In genomic region chr2:62331913-62332312, GRCm38 (mm10) we compare ENCODE assay signal across 19 mouse cellular contexts.
DNase-seq lines count a peak whose midpoint lies in the region; ATAC-seq and TF ChIP-seq lines count a peak whose summit lies in the region.
"Had no signal": no experiment of that assay in that cellular context is flagged by ENCODE, and none has a peak within 500 bp of the region (broad histone marks: within the 10 kb centered on the region; RNA-seq: fewer than 3 reads in every experiment).

No protein-coding gene starts in this region.

- peak; percentile 28; the same call in 1 of the 2 replicates for ATAC-seq in forebrain, postnatal 0 days
- ATAC-seq in forebrain, embryonic 11.5 days (replicated peaks; ENCODE audit: low FRiP score), result no peak
- ATAC-seq in intestine, postnatal 0 days, result no peak

- 25% methylated on average over 4 of the region's 4 CpGs for whole genome bisulfite sequencing in forebrain, postnatal 0 days
- 72% methylated on average over 4 of the region's 4 CpGs for WGBS in forebrain, embryonic 11.5 days
- WGBS in intestine, postnatal 0 days, result 75% methylated on average over 4 of the region's 4 CpGs

- H3K9ac ChIP-seq in forebrain, postnatal 0 days, result no peak overlapping the region
- no peak overlapping the region for H3K9ac ChIP-seq in forebrain, embryonic 11.5 days (ENCODE audit: low read length)
- H3K9ac ChIP-seq in intestine, postnatal 0 days (ENCODE audit: low read depth, low read length), result no peak overlapping the region

- no peaks in the 10 kb centered on the region for H3K9me3 ChIP-seq in forebrain, postnatal 0 days (ENCODE audit: low read length)
- H3K9me3 ChIP-seq in forebrain, embryonic 11.5 days (ENCODE audit: control insufficient read depth, low read length), result no peaks in the 10 kb centered on the region
- no peaks in the 10 kb centered on the region for H3K9me3 ChIP-seq in intestine, postnatal 0 days (ENCODE audit: control insufficient read depth)
- H3K9me3 ChIP-seq: G1E; limb, embryonic 10.5 days had no signal

- no peak overlapping the region for H3K4me2 ChIP-seq in forebrain, postnatal 0 days (ENCODE audit: low read depth)
- no peak overlapping the region for H3K4me2 ChIP-seq in forebrain, embryonic 11.5 days (ENCODE audit: low read depth, low read length, severe bottlenecking)
- H3K4me2 ChIP-seq in intestine, postnatal 0 days (replicated peaks; ENCODE audit: low read depth), result no peak overlapping the region
- H3K4me2 ChIP-seq: liver, embryonic 11.5 days had no signal

- no peak overlapping the region for H3K4me3 ChIP-seq in forebrain, postnatal 0 days (ENCODE audit: low read depth, low read length)
- H3K4me3 ChIP-seq in forebrain, embryonic 11.5 days (ENCODE audit: low read depth, low read length), result no peak overlapping the region
- no peak overlapping the region for H3K4me3 ChIP-seq in intestine, postnatal 0 days (ENCODE audit: low read depth, low read length)
- H3K4me3 ChIP-seq: heart, adult 2 months; limb, embryonic 10.5 days had no signal

- H3K36me3 ChIP-seq in forebrain, postnatal 0 days (ENCODE audit: insufficient read depth), result no peaks in the 10 kb centered on the region
- H3K36me3 ChIP-seq in forebrain, embryonic 11.5 days (ENCODE audit: control insufficient read depth, insufficient read depth, low read length), result no peaks in the 10 kb centered on the region
- H3K36me3 ChIP-seq in intestine, postnatal 0 days (ENCODE audit: control insufficient read depth, insufficient read depth), result no peaks in the 10 kb centered on the region
- H3K36me3 ChIP-seq: limb, embryonic 10.5 days had no signal

- peak; percentile 37 for DNase-seq in forebrain, postnatal 0 days
- DNase-seq in forebrain, embryonic 11.5 days (ENCODE audit: low spot score), result no peak
- DNase-seq in A20 (ENCODE audit: low read depth, low spot score), result peak; percentile 3
- peak; percentile 12 for DNase-seq in T-cell, adult 2 months (ENCODE audit: low spot score)
- peak; percentile 25 for DNase-seq in thymus, postnatal 14 days
- no peak for DNase-seq in embryo, embryonic 10 days (ENCODE audit: low spot score)
- DNase-seq: cerebellum, adult 8-10 months; gastrocnemius, postnatal 25 days; heart, adult 2 months; heart, postnatal 4 days; kidney, adult 18-20 months; kidney, postnatal 10 days; lung, adult 18-20 months; lung, postnatal 36 days; right cerebral cortex, postnatal 25 days had no signal

- peaks cover 22% of the 10 kb centered on the region for H3K4me1 ChIP-seq in forebrain, postnatal 0 days (ENCODE audit: insufficient read depth)
- H3K4me1 ChIP-seq in forebrain, embryonic 11.5 days (replicated peaks; ENCODE audit: control insufficient read depth, insufficient read depth, low read length), result no peaks in the 10 kb centered on the region
- H3K4me1 ChIP-seq in intestine, postnatal 0 days (replicated peaks; ENCODE audit: control insufficient read depth, insufficient read depth, low read length), result no peaks in the 10 kb centered on the region
- H3K4me1 ChIP-seq: limb, embryonic 10.5 days had no signal

- no peaks in the 10 kb centered on the region for H3K27me3 ChIP-seq in forebrain, postnatal 0 days (ENCODE audit: insufficient read depth, low read length)
- no peaks in the 10 kb centered on the region for H3K27me3 ChIP-seq in forebrain, embryonic 11.5 days (ENCODE audit: control insufficient read depth, insufficient read depth, low read length)
- no peaks in the 10 kb centered on the region for H3K27me3 ChIP-seq in intestine, postnatal 0 days (replicated peaks; ENCODE audit: control insufficient read depth, insufficient read depth, low read length)

- H3K27ac ChIP-seq in forebrain, postnatal 0 days (ENCODE audit: low read depth, low read length), result peak overlapping the region; percentile 69
- no peak overlapping the region for H3K27ac ChIP-seq in forebrain, embryonic 11.5 days (ENCODE audit: low read depth, low read length)
- no peak overlapping the region for H3K27ac ChIP-seq in intestine, postnatal 0 days (ENCODE audit: low read depth, low read length)
- H3K27ac ChIP-seq: heart, adult 2 months; limb, embryonic 10.5 days had no signal

- TF ChIP-seq CTCF in forebrain, postnatal 0 days (IDR thresholded peaks at IDR 0.05; ENCODE audit: low read depth), result no peak
- TF ChIP-seq CTCF in intestine, postnatal 0 days (IDR thresholded peaks at IDR 0.05; ENCODE audit: low read depth), result no peak

Comparison
In these comparisons a context has a peak if more than half of its experiments do, and no peak if none do; other contexts are left out.
1. DNase-seq: peak in forebrain, postnatal 0 days (single experiment), A20 (single experiment), T-cell, adult 2 months (single experiment) and thymus, postnatal 14 days (single experiment); none in forebrain, embryonic 11.5 days (single experiment) and embryo, embryonic 10 days (single experiment).